Mouse (Mus musculus): ENCODE measurements around the gene 9630041A04Rik. TPM values are rescaled to one million over a fixed set of nuclear protein-coding genes. Genes with fewer than 3 reads are reported as not detected.

The 9630041A04Rik gene
- polyA plus RNA-seq, 1 experiment from 2014 or later = not detected

DNA sequence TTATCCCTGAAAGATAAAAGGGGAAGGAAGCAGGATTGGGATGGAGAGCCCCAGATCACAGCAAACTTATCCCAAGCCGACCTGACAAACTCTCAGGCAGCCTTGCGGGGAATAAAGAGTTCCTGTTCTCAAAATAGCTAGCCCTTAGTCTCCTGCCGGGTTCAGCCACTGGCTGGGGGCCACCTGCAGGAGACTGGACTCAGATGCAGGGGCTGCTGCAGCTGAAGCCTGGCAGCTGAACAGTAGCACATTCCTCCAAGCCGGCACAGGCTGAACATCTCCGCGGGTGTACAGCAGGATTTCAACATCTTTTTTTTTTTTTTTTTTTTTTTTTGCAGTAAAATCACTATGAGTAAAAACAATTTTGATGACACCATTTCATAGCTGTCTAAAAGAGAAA is 110.2 kb downstream of the 9630041A04Rik start:
- Histone ChIP-seq H3K27ac (no peak overlapping the region), H3K4me3 (no peak overlapping the region), H3K36me3 (no peaks in the 10 kb centered on the region), H3K4me2 (no peak overlapping the region), H3K4me1 (no peaks in the 10 kb centered on the region), H3K9ac (no peak overlapping the region), H3K9me3 (no peaks in the 10 kb centered on the region), H3K27me3 (no peaks in the 10 kb centered on the region)
- ATAC-seq (ENCODE audit: insufficient number of reproducible peaks, low FRiP score, low TSS enrichment, low read depth) = no peak
- WGBS = 29% methylated on average over 6 of the region's 6 CpGs

DNA sequence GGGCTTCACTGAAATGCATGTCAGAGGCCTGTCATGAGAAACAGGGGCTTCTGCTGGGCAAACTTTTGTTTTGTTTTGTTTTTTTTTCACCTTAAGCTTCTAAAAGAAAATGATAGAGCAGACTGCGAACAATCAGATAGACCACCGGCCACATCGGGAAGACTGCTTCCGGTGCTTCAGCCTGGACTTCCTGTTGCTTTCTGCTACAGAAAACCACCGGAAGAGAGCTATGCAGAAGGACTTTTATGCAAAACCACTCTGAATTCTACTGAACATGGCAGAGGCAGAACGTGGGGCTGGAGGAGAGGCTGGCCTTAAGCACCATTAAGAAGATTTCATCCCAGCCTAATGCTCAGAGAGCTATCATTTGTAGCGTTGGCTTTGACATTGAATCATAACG is 110.7 kb downstream of the 9630041A04Rik start:
- no peaks in the 10 kb centered on the region for H3K27me3 ChIP-seq
- no peaks in the 10 kb centered on the region for H3K36me3 ChIP-seq
- H3K27ac ChIP-seq = no peak overlapping the region
- H3K9ac ChIP-seq = no peak overlapping the region
- H3K9me3 ChIP-seq = no peaks in the 10 kb centered on the region
- H3K4me1 ChIP-seq = no peaks in the 10 kb centered on the region
- 80% methylated on average over 8 of the region's 8 CpGs for WGBS
- no peak for ATAC-seq (ENCODE audit: insufficient number of reproducible peaks, low FRiP score, low TSS enrichment, low read depth)
- H3K4me2 ChIP-seq = no peak overlapping the region
- no peak overlapping the region for H3K4me3 ChIP-seq

GRCm38 (mm10) chr9:101976884-101977465 is 115.3 kb downstream of the 9630041A04Rik start:
- Histone ChIP-seq H3K9me3 (no peaks in the 10 kb centered on the region), H3K9ac (no peak overlapping the region), H3K27me3 (no peaks in the 10 kb centered on the region), H3K4me2 (no peak overlapping the region), H3K27ac (no peak overlapping the region), H3K4me1 (no peaks in the 10 kb centered on the region), H3K4me3 (no peak overlapping the region), H3K36me3 (no peaks in the 10 kb centered on the region)
- ATAC-seq (ENCODE audit: insufficient number of reproducible peaks, low FRiP score, low TSS enrichment, low read depth) = no peak
- 82% methylated on average over 4 of the region's 4 CpGs for whole genome bisulfite sequencing

DNA sequence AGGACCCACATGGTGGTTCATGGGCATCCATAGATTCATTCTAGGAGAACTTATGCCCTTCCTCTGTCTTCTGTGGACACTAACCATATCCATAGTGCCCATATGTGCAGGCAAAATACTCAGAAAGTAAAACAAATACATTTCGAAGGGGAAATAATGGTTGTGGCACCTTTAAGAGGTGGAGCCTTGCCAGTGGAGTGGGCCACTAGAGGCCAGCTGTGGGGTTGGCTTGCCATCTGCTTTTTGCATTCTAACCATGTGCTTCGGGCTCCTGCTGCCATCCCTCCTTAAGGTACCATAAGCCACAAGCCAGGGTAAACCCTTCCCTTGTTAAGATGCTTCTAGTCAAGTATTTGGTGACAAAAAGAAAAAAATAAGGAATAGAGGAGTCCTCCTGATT is 119.5 kb downstream of the 9630041A04Rik start:
- no peaks in the 10 kb centered on the region for H3K36me3 ChIP-seq
- no peak overlapping the region for H3K27ac ChIP-seq
- 74% methylated on average over 2 of the region's 2 CpGs for WGBS
- no peak for ATAC-seq (ENCODE audit: insufficient number of reproducible peaks, low FRiP score, low TSS enrichment, low read depth)
- H3K27me3 ChIP-seq = no peaks in the 10 kb centered on the region
- no peak overlapping the region for H3K4me3 ChIP-seq
- H3K4me1 ChIP-seq = no peaks in the 10 kb centered on the region
- H3K9ac ChIP-seq = no peak overlapping the region
- H3K4me2 ChIP-seq = no peak overlapping the region
- no peaks in the 10 kb centered on the region for H3K9me3 ChIP-seq

GRCm38 (mm10) chr9:101982378-101982777 is 120.7 kb downstream of the 9630041A04Rik start:
- Histone ChIP-seq H3K4me2 (no peak overlapping the region), H3K27me3 (no peaks in the 10 kb centered on the region), H3K9me3 (no peaks in the 10 kb centered on the region), H3K27ac (no peak overlapping the region), H3K4me1 (no peaks in the 10 kb centered on the region), H3K4me3 (no peak overlapping the region), H3K9ac (no peak overlapping the region), H3K36me3 (no peaks in the 10 kb centered on the region)
- WGBS = 55% methylated on average over 7 of the region's 7 CpGs
- ATAC-seq (ENCODE audit: insufficient number of reproducible peaks, low FRiP score, low TSS enrichment, low read depth) = no peak

- no peak overlapping the region for H3K9ac ChIP-seq
- no peak overlapping the region for H3K27ac ChIP-seq
- no peaks in the 10 kb centered on the region for H3K36me3 ChIP-seq
- ATAC-seq (ENCODE audit: insufficient number of reproducible peaks, low FRiP score, low TSS enrichment, low read depth) = no peak
- no peaks in the 10 kb centered on the region for H3K4me1 ChIP-seq
- no peak overlapping the region for H3K4me3 ChIP-seq
- 77% methylated on average over 2 of the region's 2 CpGs for WGBS
- no peaks in the 10 kb centered on the region for H3K27me3 ChIP-seq
- H3K9me3 ChIP-seq = no peaks in the 10 kb centered on the region
- no peak overlapping the region for H3K4me2 ChIP-seq
Measured at GRCm38 (mm10) chr9:101986910-101987309, 125.3 kb downstream of the 9630041A04Rik start.

- no peaks in the 10 kb centered on the region for H3K9me3 ChIP-seq
- ATAC-seq (ENCODE audit: insufficient number of reproducible peaks, low FRiP score, low TSS enrichment, low read depth) = no peak
- no peaks in the 10 kb centered on the region for H3K27me3 ChIP-seq
- H3K9ac ChIP-seq = no peak overlapping the region
- H3K4me1 ChIP-seq = no peaks in the 10 kb centered on the region
- no peak overlapping the region for H3K4me2 ChIP-seq
- H3K4me3 ChIP-seq = no peak overlapping the region
- WGBS = 59% methylated on average over 6 of the region's 6 CpGs
- H3K36me3 ChIP-seq = no peaks in the 10 kb centered on the region
- no peak overlapping the region for H3K27ac ChIP-seq
Measured at GRCm38 (mm10) chr9:101990032-101990431, 128.4 kb downstream of the 9630041A04Rik start.

DNA sequence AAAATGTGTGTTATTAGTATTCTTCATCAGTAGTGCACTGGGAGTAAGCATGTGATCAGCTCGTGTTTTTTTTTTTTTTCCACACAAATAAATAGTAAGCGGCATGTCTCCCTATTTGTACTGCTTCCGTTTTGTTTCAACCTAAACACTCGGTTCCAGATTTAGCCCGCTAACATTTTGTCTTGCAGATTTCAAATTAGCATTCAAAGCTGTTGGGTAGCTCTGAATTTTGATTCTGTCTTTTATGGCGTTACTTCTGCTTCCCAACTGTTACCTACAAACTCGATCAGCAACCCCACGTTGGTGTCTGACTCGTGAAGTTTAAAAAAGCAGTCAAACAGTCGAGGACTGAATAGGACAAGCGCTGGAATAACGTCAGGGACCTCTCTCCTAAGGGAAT is 129.2 kb downstream of the 9630041A04Rik start:
- no peak for ATAC-seq (ENCODE audit: insufficient number of reproducible peaks, low FRiP score, low TSS enrichment, low read depth)
- H3K9ac ChIP-seq = no peak overlapping the region
- H3K36me3 ChIP-seq = no peaks in the 10 kb centered on the region
- H3K4me2 ChIP-seq = no peak overlapping the region
- no peaks in the 10 kb centered on the region for H3K4me1 ChIP-seq
- H3K4me3 ChIP-seq = no peak overlapping the region
- no peak overlapping the region for H3K27ac ChIP-seq
- no peaks in the 10 kb centered on the region for H3K27me3 ChIP-seq
- 73% methylated on average over 12 of the region's 12 CpGs for WGBS
- H3K9me3 ChIP-seq = no peaks in the 10 kb centered on the region
